Mouse (Mus musculus): Measurements from ENCODE around the gene Hyal3. TPM values are rescaled to one million over a fixed set of nuclear protein-coding genes. Genes with fewer than 3 reads are reported as not detected.

Gene Hyal3
- polyA plus RNA-seq, 1 experiment from 2014 or later: 1.5 TPM

GRCm38 (mm10) chr9:107608741-107609432 lies 28.3 kb downstream of the Hyal3 start, which contains the start of gene Sema3b:
Gene Sema3b (minus strand): TSS chr9:107609229.
- ATAC-seq (replicated peaks; ENCODE audit: low FRiP score) (no peak), DNase-seq (ENCODE audit: low spot score) (no peak)
- no peaks in the 10 kb centered on the region for H3K36me3 ChIP-seq (ENCODE audit: control insufficient read depth, insufficient read depth, low read length)
- 56% methylated on average over 11 of the region's 12 CpGs for WGBS
- no peak within 1 kb of the TSS for H3K9ac ChIP-seq (ENCODE audit: low read depth, low read length)
- no peaks in the 10 kb centered on the region for H3K9me3 ChIP-seq (ENCODE audit: control insufficient read depth, low read length)
- H3K4me3 ChIP-seq (ENCODE audit: low read depth, low read length): no peak within 1 kb of the TSS
- peaks cover 37% of the 10 kb centered on the region for H3K4me1 ChIP-seq (replicated peaks; ENCODE audit: control insufficient read depth, insufficient read depth, low read length)
- no peak within 1 kb of the TSS for H3K4me2 ChIP-seq
- no peak within 1 kb of the TSS for H3K27ac ChIP-seq (ENCODE audit: low read depth, low read length)
- H3K27me3 ChIP-seq (replicated peaks; ENCODE audit: control insufficient read depth, insufficient read depth, low read length): no peaks in the 10 kb centered on the region; the same call in 1 of the 2 replicates

DNA sequence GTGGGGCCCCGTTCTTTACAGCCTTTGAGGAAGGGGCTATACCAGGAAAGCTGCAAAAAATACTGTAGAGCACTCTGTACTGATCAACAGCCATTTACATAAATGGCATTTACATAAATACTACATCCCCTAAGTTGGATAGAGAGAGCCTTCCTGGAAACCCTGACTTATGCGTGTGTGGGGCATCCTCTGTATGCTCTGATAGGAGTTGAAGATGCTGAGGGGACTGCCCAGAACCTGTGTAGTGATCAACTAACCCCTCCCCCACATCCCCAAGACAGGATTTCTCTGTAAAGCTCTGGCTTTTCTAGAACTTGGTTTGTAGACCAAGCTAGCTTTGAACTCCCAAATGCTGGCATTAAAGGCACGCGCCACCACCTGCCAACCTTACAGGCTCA lies 28.8 kb downstream of the Hyal3 start:
- H3K9ac ChIP-seq (ENCODE audit: low read depth, low read length): no peak overlapping the region
- H3K9me3 ChIP-seq (ENCODE audit: control insufficient read depth, low read length): no peaks in the 10 kb centered on the region
- H3K4me2 ChIP-seq: no peak overlapping the region
- peaks cover 37% of the 10 kb centered on the region for H3K4me1 ChIP-seq (replicated peaks; ENCODE audit: control insufficient read depth, insufficient read depth, low read length)
- WGBS: 75% methylated on average over 4 of the region's 4 CpGs
- H3K4me3 ChIP-seq (ENCODE audit: low read depth, low read length): no peak overlapping the region
- H3K36me3 ChIP-seq (ENCODE audit: control insufficient read depth, insufficient read depth, low read length): peaks cover under 1% of the 10 kb centered on the region; the same call in 1 of the 2 replicates
- ATAC-seq (replicated peaks; ENCODE audit: low FRiP score) (no peak), DNase-seq (ENCODE audit: low spot score) (no peak)
- H3K27ac ChIP-seq (ENCODE audit: low read depth, low read length): no peak overlapping the region
- H3K27me3 ChIP-seq (replicated peaks; ENCODE audit: control insufficient read depth, insufficient read depth, low read length): no peaks in the 10 kb centered on the region

- H3K4me1 ChIP-seq (replicated peaks; ENCODE audit: control insufficient read depth, insufficient read depth, low read length): peaks cover 32% of the 10 kb centered on the region
- no peak for DNase-seq (ENCODE audit: low spot score)
- peak overlapping the region; percentile 87 for H3K4me2 ChIP-seq
- peak overlapping the region; percentile 70 for H3K27ac ChIP-seq (ENCODE audit: low read depth, low read length)
- no peak for ATAC-seq (replicated peaks; ENCODE audit: low FRiP score)
- 51% methylated on average over 6 of the region's 6 CpGs for WGBS
- H3K27me3 ChIP-seq (replicated peaks; ENCODE audit: control insufficient read depth, insufficient read depth, low read length): no peaks in the 10 kb centered on the region
- H3K36me3 ChIP-seq (ENCODE audit: control insufficient read depth, insufficient read depth, low read length): peaks cover 21% of the 10 kb centered on the region
- peak overlapping the region; percentile 68 for H3K9ac ChIP-seq (ENCODE audit: low read depth, low read length)
- no peaks in the 10 kb centered on the region for H3K9me3 ChIP-seq (ENCODE audit: control insufficient read depth, low read length)
- H3K4me3 ChIP-seq (ENCODE audit: low read depth, low read length): peak overlapping the region; percentile 56
Observed at GRCm38 (mm10) chr9:107611456-107612190, 31.0 kb downstream of the Hyal3 start.

GRCm38 (mm10) chr9:107612191-107612944 lies 31.8 kb downstream of the Hyal3 start:
- Histone ChIP-seq H3K4me3 (ENCODE audit: low read depth, low read length) (peak overlapping the region; percentile 56), H3K36me3 (ENCODE audit: control insufficient read depth, insufficient read depth, low read length) (peaks cover 24% of the 10 kb centered on the region), H3K9ac (ENCODE audit: low read depth, low read length) (peak overlapping the region; percentile 68), H3K4me2 (peak overlapping the region; percentile 87), H3K27ac (ENCODE audit: low read depth, low read length) (peak overlapping the region; percentile 70), H3K9me3 (ENCODE audit: control insufficient read depth, low read length) (no peaks in the 10 kb centered on the region), H3K4me1 (replicated peaks; ENCODE audit: control insufficient read depth, insufficient read depth, low read length) (peaks cover 29% of the 10 kb centered on the region), H3K27me3 (replicated peaks; ENCODE audit: control insufficient read depth, insufficient read depth, low read length) (no peaks in the 10 kb centered on the region)
- 7% methylated on average over 44 of the region's 48 CpGs for WGBS
- ATAC-seq (replicated peaks; ENCODE audit: low FRiP score) (peak; percentile 93), DNase-seq (ENCODE audit: low spot score) (peak; percentile 99)

- peak overlapping the region; percentile 68; the same call in 1 of the 2 replicates for H3K9ac ChIP-seq (ENCODE audit: low read depth, low read length)
- H3K9me3 ChIP-seq (ENCODE audit: control insufficient read depth, low read length): no peaks in the 10 kb centered on the region
- peak overlapping the region; percentile 70 for H3K27ac ChIP-seq (ENCODE audit: low read depth, low read length)
- peak overlapping the region; percentile 87 for H3K4me2 ChIP-seq
- WGBS: 12% methylated on average over 12 of the region's 12 CpGs
- H3K4me1 ChIP-seq (replicated peaks; ENCODE audit: control insufficient read depth, insufficient read depth, low read length): peaks cover 26% of the 10 kb centered on the region
- no peaks in the 10 kb centered on the region for H3K27me3 ChIP-seq (replicated peaks; ENCODE audit: control insufficient read depth, insufficient read depth, low read length)
- peaks cover 27% of the 10 kb centered on the region for H3K36me3 ChIP-seq (ENCODE audit: control insufficient read depth, insufficient read depth, low read length)
- ATAC-seq (replicated peaks; ENCODE audit: low FRiP score): 0 out of 2 replicates have a peak, but pooled peaks have one; percentile 18
- H3K4me3 ChIP-seq (ENCODE audit: low read depth, low read length): peak overlapping the region; percentile 56
- DNase-seq (ENCODE audit: low spot score): no peak
Observed at GRCm38 (mm10) chr9:107612945-107613569, 32.4 kb downstream of the Hyal3 start.

DNA sequence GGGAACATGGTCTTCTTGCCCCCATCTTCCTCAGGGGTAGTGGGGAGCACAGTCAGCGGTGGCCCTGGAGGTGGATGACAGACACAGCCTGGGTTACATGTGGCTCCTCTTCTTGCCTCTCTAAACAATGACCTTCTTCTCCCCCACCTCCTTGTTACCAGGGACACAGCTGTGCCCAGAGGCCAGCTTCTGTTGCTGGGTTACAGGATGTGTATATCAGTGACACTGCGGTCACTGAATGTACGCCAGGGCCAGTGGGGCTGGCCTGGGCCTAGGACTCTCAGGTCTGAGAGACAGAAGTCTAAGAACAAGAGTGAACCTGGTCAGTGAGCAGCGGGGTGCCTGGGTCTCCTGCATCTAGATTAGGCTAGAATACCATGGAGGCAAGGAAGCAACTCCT lies 34.4 kb downstream of the Hyal3 start:
- Histone ChIP-seq H3K9me3 (ENCODE audit: control insufficient read depth, low read length) (no peaks in the 10 kb centered on the region), H3K9ac (ENCODE audit: low read depth, low read length) (no peak overlapping the region), H3K27me3 (replicated peaks; ENCODE audit: control insufficient read depth, insufficient read depth, low read length) (no peaks in the 10 kb centered on the region), H3K4me3 (ENCODE audit: low read depth, low read length) (no peak overlapping the region), H3K27ac (ENCODE audit: low read depth, low read length) (no peak overlapping the region), H3K4me2 (no peak overlapping the region), H3K36me3 (ENCODE audit: control insufficient read depth, insufficient read depth, low read length) (peaks cover 34% of the 10 kb centered on the region), H3K4me1 (replicated peaks; ENCODE audit: control insufficient read depth, insufficient read depth, low read length) (peaks cover 32% of the 10 kb centered on the region)
- ATAC-seq (replicated peaks; ENCODE audit: low FRiP score) (no peak), DNase-seq (ENCODE audit: low spot score) (no peak)
- WGBS: 89% methylated on average over 4 of the region's 4 CpGs

- 77% methylated on average over 2 of the region's 2 CpGs for WGBS
- ATAC-seq (replicated peaks; ENCODE audit: low FRiP score) (no peak), DNase-seq (ENCODE audit: low spot score) (no peak)
- Histone ChIP-seq H3K4me3 (ENCODE audit: low read depth, low read length) (no peak overlapping the region), H3K27ac (ENCODE audit: low read depth, low read length) (no peak overlapping the region), H3K27me3 (replicated peaks; ENCODE audit: control insufficient read depth, insufficient read depth, low read length) (no peaks in the 10 kb centered on the region), H3K4me2 (no peak overlapping the region), H3K9me3 (ENCODE audit: control insufficient read depth, low read length) (no peaks in the 10 kb centered on the region), H3K9ac (ENCODE audit: low read depth, low read length) (no peak overlapping the region), H3K4me1 (replicated peaks; ENCODE audit: control insufficient read depth, insufficient read depth, low read length) (peaks cover 18% of the 10 kb centered on the region), H3K36me3 (ENCODE audit: control insufficient read depth, insufficient read depth, low read length) (peaks cover 37% of the 10 kb centered on the region)
Observed at GRCm38 (mm10) chr9:107617461-107617860, 36.8 kb downstream of the Hyal3 start.

- Histone ChIP-seq H3K27ac (ENCODE audit: low read depth, low read length) (0 out of 2 replicates have a peak overlapping the region, but pooled peaks have one; percentile 42), H3K9ac (ENCODE audit: low read depth, low read length) (no peak overlapping the region), H3K9me3 (ENCODE audit: control insufficient read depth, low read length) (no peaks in the 10 kb centered on the region), H3K27me3 (replicated peaks; ENCODE audit: control insufficient read depth, insufficient read depth, low read length) (no peaks in the 10 kb centered on the region), H3K4me2 (no peak overlapping the region), H3K4me1 (replicated peaks; ENCODE audit: control insufficient read depth, insufficient read depth, low read length) (peaks cover 15% of the 10 kb centered on the region), H3K4me3 (ENCODE audit: low read depth, low read length) (no peak overlapping the region), H3K36me3 (ENCODE audit: control insufficient read depth, insufficient read depth, low read length) (peaks cover 37% of the 10 kb centered on the region)
- DNase-seq (ENCODE audit: low spot score) (no peak), ATAC-seq (replicated peaks; ENCODE audit: low FRiP score) (no peak)
- 90% methylated on average over 6 of the region's 6 CpGs for WGBS
Observed at GRCm38 (mm10) chr9:107618098-107618497, 37.5 kb downstream of the Hyal3 start.

Measured in liver, embryonic 11.5 days (tissue).